Comparison of ENCODE assay signal across 8 mouse cellular contexts in genomic region chr10:79706406-79707094, GRCm38 (mm10). TPM values are rescaled to one million over a fixed set of nuclear protein-coding genes. Genes with fewer than 3 reads are reported as not detected.
DNase-seq lines count a peak whose midpoint lies in the region; ATAC-seq and TF ChIP-seq lines count a peak whose summit lies in the region.

No protein-coding gene starts in this region.

- no peak for TF ChIP-seq CTCF in kidney, adult 2 months (conservative IDR thresholded peaks at IDR 0.05; ENCODE audit: insufficient read depth, insufficient read length, low read depth, low read length)

- H3K27me3 ChIP-seq in kidney, adult 2 months (replicated peaks; ENCODE audit: control insufficient read depth, insufficient read depth, low read length) = no peaks in the 10 kb centered on the region
- H3K27me3 ChIP-seq in liver, embryonic 16.5 days (ENCODE audit: control insufficient read depth, insufficient read depth, low read depth, low read length) = no peaks in the 10 kb centered on the region

- no peak for ATAC-seq in liver, embryonic 16.5 days (ENCODE audit: low read depth)
- ATAC-seq in erythroid progenitor cell, adult 5-6 weeks (replicated peaks; ENCODE audit: low FRiP score, poor library complexity, severe bottlenecking) = no peak

- no peaks in the 10 kb centered on the region for H3K36me3 ChIP-seq in kidney, adult 2 months (ENCODE audit: control insufficient read depth, insufficient read depth, low read length)
- peaks cover 45% of the 10 kb centered on the region for H3K36me3 ChIP-seq in liver, embryonic 16.5 days (ENCODE audit: control insufficient read depth, insufficient read depth)

- peaks cover 27% of the 10 kb centered on the region for H3K4me1 ChIP-seq in kidney, adult 2 months (ENCODE audit: control insufficient read depth, insufficient read depth, low read length)
- peaks cover 55% of the 10 kb centered on the region for H3K4me1 ChIP-seq in liver, embryonic 16.5 days (ENCODE audit: control insufficient read depth, low read depth, low read length)

- H3K4me2 ChIP-seq in liver, embryonic 16.5 days (ENCODE audit: low read depth, low read length) = peak overlapping the region; percentile 92

- intact Hi-C loops in gastrocnemius, postnatal 36 days (cut with DNase I) = no loop called here

- H3K9ac ChIP-seq in liver, embryonic 16.5 days (ENCODE audit: low read depth, low read length) = peak overlapping the region; percentile 89

- DNase-seq in kidney, adult 2 months = peak; percentile 44
- no peak for DNase-seq in kidney, adult 8-10 months
- DNase-seq in cerebellum, postnatal 25 days = peak; percentile 64 to 66
- peak; percentile 63 to 71 for DNase-seq in gastrocnemius, postnatal 36 days
- no peak for DNase-seq in urinary bladder, postnatal 25 days (ENCODE audit: low spot score)
- DNase-seq in Muller cell, postnatal 12 days (ENCODE audit: inconsistent ontology term) = no peak

- H3K27ac ChIP-seq in kidney, adult 2 months (ENCODE audit: insufficient read depth, low read depth, low read length) = no peak overlapping the region
- H3K27ac ChIP-seq in liver, embryonic 16.5 days (ENCODE audit: low read length) = peak overlapping the region; percentile 96

- 28% methylated on average over 5 of the region's 5 CpGs for WGBS in kidney, adult 2 months
- WGBS in liver, embryonic 16.5 days (ENCODE audit: insufficient replicate concordance) = 52% methylated on average over 5 of the region's 5 CpGs

- no peak overlapping the region for H3K4me3 ChIP-seq in kidney, adult 2 months (ENCODE audit: insufficient read depth, low read depth, low read length)
- H3K4me3 ChIP-seq in liver, embryonic 16.5 days (ENCODE audit: low read depth, low read length) = peak overlapping the region; percentile 76

- H3K9me3 ChIP-seq in liver, embryonic 16.5 days (replicated peaks; ENCODE audit: control insufficient read depth, low read length) = no peaks in the 10 kb centered on the region

- no peak for TF ChIP-seq POLR2A in kidney, adult 2 months (IDR thresholded peaks at IDR 0.05; ENCODE audit: low read depth, low read length)

RNA-seq across cellular contexts. Expression of gene Bsg, which starts 2.3 kb away (rescaled TPM):
- polyA plus RNA-seq in kidney, adult 2 months (2012; rRNA removed) = 825 and 914 TPM in 2 replicates
- 100 to 1,000 TPM; 528 to 635 TPM for total RNA-seq in gastrocnemius, postnatal 36 days (2021)
- polyA plus RNA-seq in liver, embryonic 16.5 days (2015; fragmentation: Nextera tagmentation; extraction: Ambion mirVana) = 924 and 947 TPM in 2 replicates
- 1,896 and 2,324 TPM in 2 replicates for total RNA-seq in erythroid progenitor cell, adult 5-6 weeks (2015; ENCODE audit: low replicate concordance)
- total RNA-seq in erythroid progenitor cell, adult 5-6 weeks (2017; ENCODE audit: low replicate concordance) = 1,328 and 1,345 TPM in 2 replicates

RNA-seq across cellular contexts. Expression of gene Hcn2, which starts 9.9 kb away (rescaled TPM):
- 1.5 and 1.9 TPM in 2 replicates for polyA plus RNA-seq in kidney, adult 2 months (2012; rRNA removed)
- under 1 TPM; 0.72 to 0.79 TPM for total RNA-seq in gastrocnemius, postnatal 36 days (2021)
- not detected in 2 replicates for polyA plus RNA-seq in liver, embryonic 16.5 days (2015; fragmentation: Nextera tagmentation; extraction: Ambion mirVana)
- total RNA-seq in erythroid progenitor cell, adult 5-6 weeks (2015; ENCODE audit: low replicate concordance) = not detected in 2 replicates
- total RNA-seq in erythroid progenitor cell, adult 5-6 weeks (2017; ENCODE audit: low replicate concordance) = not detected in 2 replicates

RNA-seq across cellular contexts. Expression of gene Gzmm, which starts 17.7 kb away (rescaled TPM):
- polyA plus RNA-seq in kidney, adult 2 months (2012; rRNA removed) = 0.34 and 0.94 TPM in 2 replicates
- total RNA-seq in gastrocnemius, postnatal 36 days (2021) = 1 to 10 TPM; 4.4 to 6.0 TPM
- 0.15 and 0.22 TPM in 2 replicates for polyA plus RNA-seq in liver, embryonic 16.5 days (2015; fragmentation: Nextera tagmentation; extraction: Ambion mirVana)
- total RNA-seq in erythroid progenitor cell, adult 5-6 weeks (2015; ENCODE audit: low replicate concordance) = not detected in 2 replicates
- total RNA-seq in erythroid progenitor cell, adult 5-6 weeks (2017; ENCODE audit: low replicate concordance) = not detected in 2 replicates

RNA-seq across cellular contexts. Expression of gene Cdc34, which starts 24.6 kb away (rescaled TPM):
- polyA plus RNA-seq in kidney, adult 2 months (2012; rRNA removed) = 159 and 183 TPM in 2 replicates
- total RNA-seq in gastrocnemius, postnatal 36 days (2021) = 100 to 1,000 TPM; 344 to 378 TPM
- 80.5 and 81.5 TPM in 2 replicates for polyA plus RNA-seq in liver, embryonic 16.5 days (2015; fragmentation: Nextera tagmentation; extraction: Ambion mirVana)
- total RNA-seq in erythroid progenitor cell, adult 5-6 weeks (2015; ENCODE audit: low replicate concordance) = 42.2 and 66.7 TPM in 2 replicates
- total RNA-seq in erythroid progenitor cell, adult 5-6 weeks (2017; ENCODE audit: low replicate concordance) = 82.7 and 87.2 TPM in 2 replicates

RNA-seq across cellular contexts. Expression of gene Tpgs1, which starts 37.4 kb away (rescaled TPM):
- 60.3 and 75.2 TPM in 2 replicates for polyA plus RNA-seq in kidney, adult 2 months (2012; rRNA removed)
- 10 to 100 TPM; 19.2 to 19.6 TPM for total RNA-seq in gastrocnemius, postnatal 36 days (2021)
- polyA plus RNA-seq in liver, embryonic 16.5 days (2015; fragmentation: Nextera tagmentation; extraction: Ambion mirVana) = 19.3 and 19.4 TPM in 2 replicates
- total RNA-seq in erythroid progenitor cell, adult 5-6 weeks (2015; ENCODE audit: low replicate concordance) = 12.2 and 15.9 TPM in 2 replicates
- 1.9 and 8.3 TPM in 2 replicates for total RNA-seq in erythroid progenitor cell, adult 5-6 weeks (2017; ENCODE audit: low replicate concordance)

Comparison
In these comparisons a context has a peak if more than half of its experiments do, and no peak if none do; other contexts are left out.
1. DNase-seq: peak in kidney, adult 2 months (single experiment), cerebellum, postnatal 25 days (2 of 2) and gastrocnemius, postnatal 36 days (2 of 2); none in kidney, adult 8-10 months (0 of 2), urinary bladder, postnatal 25 days (single experiment) and Muller cell, postnatal 12 days (single experiment).
2. RNA of gene Gzmm, which starts 17.7 kb away (total RNA-seq): 4.4 to 6.0 TPM in gastrocnemius, postnatal 36 days; not detected in erythroid progenitor cell, adult 5-6 weeks; every median in the first group is over 4 times any median in the second.